20 mouse cellular contexts compared by ENCODE assay signal in the genomic region with DNA sequence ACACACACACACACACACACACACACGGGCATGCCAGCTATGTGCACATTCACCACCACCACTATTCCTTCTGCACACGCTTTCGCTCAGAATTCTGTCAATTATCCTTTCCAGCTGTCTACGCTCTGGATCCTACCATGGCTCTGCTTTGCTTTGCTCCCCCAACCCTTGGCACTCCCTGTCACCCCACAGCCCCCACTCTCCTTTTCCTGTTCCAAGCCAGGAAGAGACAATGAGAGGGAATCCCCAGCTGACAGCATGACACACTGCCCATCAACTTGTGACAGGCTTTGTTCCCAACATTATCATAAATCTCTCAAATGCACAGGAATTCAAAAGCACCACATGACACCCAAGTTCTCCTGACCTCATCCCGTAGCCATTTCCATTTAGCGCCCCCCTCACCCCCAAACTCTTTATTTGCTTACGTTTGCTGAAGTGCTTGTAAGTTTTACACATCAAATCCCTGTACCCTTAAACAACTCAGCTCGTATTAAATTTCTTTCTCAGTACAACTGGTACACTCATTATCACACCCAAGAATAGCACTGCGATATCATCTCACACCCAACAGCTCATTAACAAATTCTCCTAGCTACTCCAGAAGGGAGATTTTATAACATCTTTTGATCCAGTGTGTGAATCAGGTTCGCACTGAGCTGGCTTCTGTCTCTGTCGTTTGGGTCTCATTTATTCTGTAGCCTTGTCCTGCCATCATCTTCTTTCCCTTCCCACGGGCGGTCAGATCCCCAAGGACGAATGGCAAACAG.
A peak's percentile ranks its signal among the peaks of the same experiment; 100 is the strongest.
DNase-seq lines count a peak whose midpoint lies in the region; ATAC-seq lines count a peak whose summit lies in the region.
"Had no signal": no experiment of that assay in that cellular context is flagged by ENCODE, and none has a peak within 500 bp of the region (broad histone marks: within the 10 kb centered on the region; RNA-seq: fewer than 3 reads in every experiment).

No protein-coding gene starts in this region.

- no peak overlapping the region for H3K9ac ChIP-seq in forebrain, embryonic 16.5 days (replicated peaks; ENCODE audit: low read depth, low read length)
- H3K9ac ChIP-seq in forebrain, embryonic 12.5 days = no peak overlapping the region
- no peak overlapping the region for H3K9ac ChIP-seq in lung, embryonic 16.5 days (ENCODE audit: low read length)
- H3K9ac ChIP-seq in hindbrain, embryonic 14.5 days = no peak overlapping the region
- H3K9ac ChIP-seq: lung, embryonic 14.5 days; neural tube, embryonic 13.5 days had no signal

- no peaks in the 10 kb centered on the region for H3K36me3 ChIP-seq in forebrain, embryonic 16.5 days (ENCODE audit: control insufficient read depth, insufficient read depth)
- no peaks in the 10 kb centered on the region for H3K36me3 ChIP-seq in forebrain, embryonic 12.5 days (replicated peaks)
- no peaks in the 10 kb centered on the region for H3K36me3 ChIP-seq in lung, embryonic 16.5 days (ENCODE audit: control insufficient read depth, insufficient read depth, low read length)
- no peaks in the 10 kb centered on the region for H3K36me3 ChIP-seq in hindbrain, embryonic 14.5 days (replicated peaks; ENCODE audit: control insufficient read depth, insufficient read depth)
- H3K36me3 ChIP-seq: midbrain, embryonic 10.5 days; neural tube, embryonic 13.5 days had no signal

- no peak overlapping the region for H3K4me2 ChIP-seq in forebrain, embryonic 16.5 days (ENCODE audit: low read length)
- no peak overlapping the region for H3K4me2 ChIP-seq in forebrain, embryonic 12.5 days
- H3K4me2 ChIP-seq in lung, embryonic 16.5 days (ENCODE audit: low read depth, low read length) = no peak overlapping the region
- no peak overlapping the region for H3K4me2 ChIP-seq in hindbrain, embryonic 14.5 days (replicated peaks)
- H3K4me2 ChIP-seq: lung, embryonic 14.5 days; neural tube, embryonic 13.5 days had no signal

- WGBS in forebrain, embryonic 16.5 days = 53% methylated on average over 14 of the region's 14 CpGs
- WGBS in forebrain, embryonic 12.5 days = 72% methylated on average over 14 of the region's 14 CpGs
- WGBS in lung, embryonic 16.5 days = 50% methylated on average over 14 of the region's 14 CpGs
- 43% methylated on average over 13 of the region's 14 CpGs for WGBS in hindbrain, embryonic 14.5 days

- H3K27me3 ChIP-seq in forebrain, embryonic 16.5 days (replicated peaks; ENCODE audit: control insufficient read depth, insufficient read depth, low read length) = no peaks in the 10 kb centered on the region
- peaks cover 7% of the 10 kb centered on the region; the same call in 1 of the 2 replicates for H3K27me3 ChIP-seq in forebrain, embryonic 12.5 days
- H3K27me3 ChIP-seq in lung, embryonic 16.5 days (ENCODE audit: control insufficient read depth, insufficient read depth, low read depth, low read length) = no peaks in the 10 kb centered on the region
- H3K27me3 ChIP-seq in hindbrain, embryonic 14.5 days (ENCODE audit: control insufficient read depth, insufficient read depth, low read length) = no peaks in the 10 kb centered on the region
- H3K27me3 ChIP-seq: neural tube, embryonic 13.5 days had no signal

- H3K4me3 ChIP-seq in forebrain, embryonic 16.5 days (replicated peaks; ENCODE audit: low read length) = no peak overlapping the region
- H3K4me3 ChIP-seq in forebrain, embryonic 12.5 days (replicated peaks) = no peak overlapping the region
- no peak overlapping the region for H3K4me3 ChIP-seq in lung, embryonic 16.5 days (ENCODE audit: low read length)
- H3K4me3 ChIP-seq in hindbrain, embryonic 14.5 days (replicated peaks; ENCODE audit: low read length) = no peak overlapping the region
- H3K4me3 ChIP-seq: midbrain, embryonic 10.5 days; neural tube, embryonic 13.5 days had no signal

- peak; percentile 57; the same call in 1 of the 2 replicates for ATAC-seq in forebrain, embryonic 16.5 days
- no peak for ATAC-seq in forebrain, embryonic 12.5 days (ENCODE audit: low FRiP score)
- ATAC-seq in lung, embryonic 16.5 days (ENCODE audit: low read depth) = peak; percentile 61
- ATAC-seq in hindbrain, embryonic 14.5 days (ENCODE audit: low FRiP score) = 0 out of 2 replicates have a peak, but pooled peaks have one; percentile 46
- ATAC-seq: activated CD4-positive, CD25-positive, alpha-beta regulatory T cell, adult 4 months had no signal

- no peaks in the 10 kb centered on the region for H3K9me3 ChIP-seq in forebrain, embryonic 16.5 days (ENCODE audit: control insufficient read depth, low read length)
- no peaks in the 10 kb centered on the region for H3K9me3 ChIP-seq in forebrain, embryonic 12.5 days
- no peaks in the 10 kb centered on the region for H3K9me3 ChIP-seq in lung, embryonic 16.5 days (ENCODE audit: control insufficient read depth, low read length)
- no peaks in the 10 kb centered on the region for H3K9me3 ChIP-seq in hindbrain, embryonic 14.5 days (ENCODE audit: control insufficient read depth, low read length)
- H3K9me3 ChIP-seq: midbrain, embryonic 10.5 days; neural tube, embryonic 13.5 days had no signal

- DNase-seq in lung, postnatal 14 days = no peak
- DNase-seq in R1 (ENCODE audit: low read depth, low spot score) = peak; percentile 19
- DNase-seq in hindbrain, embryonic 14.5 days (ENCODE audit: low spot score) = no peak
- DNase-seq in kidney, adult 11 months = no peak
- DNase-seq: adrenal gland, postnatal 36 days; B cell, adult 2 months; cerebellum, adult 9-11 months; gastrocnemius, postnatal 14 days; heart, postnatal 10 days; kidney, adult 9 months; layer of hippocampus, postnatal 36 days; left cerebral cortex, postnatal 4 days; lung, embryonic 14.5 days; thymus, adult 18-20 months had no signal

- no peak overlapping the region for H3K27ac ChIP-seq in forebrain, embryonic 16.5 days (ENCODE audit: low read length)
- H3K27ac ChIP-seq in forebrain, embryonic 12.5 days = no peak overlapping the region
- H3K27ac ChIP-seq in lung, embryonic 16.5 days (ENCODE audit: low read length) = no peak overlapping the region
- no peak overlapping the region for H3K27ac ChIP-seq in hindbrain, embryonic 14.5 days
- H3K27ac ChIP-seq: midbrain, embryonic 10.5 days; neural tube, embryonic 13.5 days had no signal

- H3K4me1 ChIP-seq in forebrain, embryonic 16.5 days (replicated peaks; ENCODE audit: control insufficient read depth, insufficient read depth, low read length) = peaks cover 4% of the 10 kb centered on the region; the same call in 1 of the 2 replicates
- peaks cover 21% of the 10 kb centered on the region for H3K4me1 ChIP-seq in forebrain, embryonic 12.5 days
- peaks cover 4% of the 10 kb centered on the region for H3K4me1 ChIP-seq in lung, embryonic 16.5 days (replicated peaks; ENCODE audit: control insufficient read depth, insufficient read depth, low read length)
- 0 out of 2 replicates have a peak, but pooled peaks cover 2% of the 10 kb centered on the region for H3K4me1 ChIP-seq in hindbrain, embryonic 14.5 days (replicated peaks; ENCODE audit: control insufficient read depth, insufficient read depth, low read length)
